In the genomic region with DNA sequence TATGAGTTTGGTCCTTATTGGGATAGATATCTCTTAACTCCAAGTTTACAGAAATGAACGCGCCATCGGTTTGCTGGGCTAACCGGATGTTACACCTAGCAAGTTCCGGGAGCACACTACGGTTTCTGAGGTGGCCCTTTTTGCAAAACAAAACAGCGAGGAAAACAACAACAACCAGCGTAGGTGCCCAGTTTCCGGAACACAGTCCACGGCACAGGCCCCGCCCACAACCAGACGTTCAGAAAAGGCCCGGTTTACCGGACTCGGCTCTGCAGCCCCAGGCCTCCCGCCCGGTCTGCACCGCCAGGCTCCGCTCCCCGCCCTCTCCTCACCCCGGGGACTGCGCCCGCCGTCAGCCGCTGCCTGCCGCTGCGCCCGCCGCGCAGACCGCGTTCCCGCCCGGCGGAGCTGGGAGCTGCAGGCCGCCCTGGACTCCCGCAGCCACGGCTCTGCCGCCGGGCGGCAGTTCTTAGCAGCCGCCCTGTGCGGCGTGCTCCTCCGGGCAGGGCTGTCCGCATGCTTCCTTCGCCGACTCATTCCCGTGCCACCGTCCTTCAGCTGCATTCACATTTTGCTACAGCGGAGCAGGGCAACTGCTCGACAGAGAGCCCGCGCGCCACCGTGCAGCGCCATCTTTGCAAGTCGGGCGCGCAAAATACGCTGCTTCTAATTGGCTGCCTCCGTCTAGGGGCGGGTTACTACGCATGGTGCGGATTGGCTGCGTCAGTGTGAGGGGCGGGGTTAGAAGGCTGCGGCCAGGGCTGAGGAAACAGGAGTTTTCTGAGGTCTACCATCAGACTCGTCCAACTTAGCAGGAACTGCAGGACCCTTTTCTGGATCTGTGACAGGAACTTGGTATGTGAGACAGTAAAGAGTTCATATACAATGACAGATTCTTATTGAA, we compare ENCODE assay signal across 8 mouse cellular contexts. TPM values are rescaled to one million over a fixed set of nuclear protein-coding genes. Genes with fewer than 3 reads are reported as not detected.
DNase-seq lines count a peak whose midpoint lies in the region; ATAC-seq and TF ChIP-seq lines count a peak whose summit lies in the region.

Gene Etaa1, minus strand, starts transcription at position 645 of the 904 bp plus-strand sequence.

- DNase-seq in Patski (ENCODE audit: low read depth, low spot score), result peak; percentile 53
- peak; percentile 96 to 97 for DNase-seq in cerebellum, postnatal 14 days
- DNase-seq in frontal cortex, postnatal 14 days (ENCODE audit: low spot score in 2 of 2), result peak; percentile 88 to 93
- peak; percentile 96 for DNase-seq in hindbrain, embryonic 14.5 days (ENCODE audit: low spot score)
- peak; percentile 92 to 95 for DNase-seq in layer of hippocampus, postnatal 36 days
- DNase-seq in lung, postnatal 36 days, result peak; percentile 97
- DNase-seq in retina, postnatal 1 day, result peak; percentile 97
- DNase-seq in urinary bladder, adult 18-20 months (ENCODE audit: low spot score in 2 of 2), result peak; percentile 88 to 91

- CTCF ChIA-PET in Patski (lab: Charles Lee), result no interaction called here

- WGBS in hindbrain, embryonic 14.5 days, result under 1% methylated on average over 69 of the region's 69 CpGs

- H3K4me1 ChIP-seq in hindbrain, embryonic 14.5 days (replicated peaks; ENCODE audit: control insufficient read depth, insufficient read depth, low read length), result peaks cover 14% of the 10 kb centered on the region

- peak; percentile 100 for ATAC-seq in Patski
- ATAC-seq in hindbrain, embryonic 14.5 days (ENCODE audit: low FRiP score), result peak; percentile 100

- peak within 1 kb of the TSS; percentile 94 for H3K4me3 ChIP-seq in hindbrain, embryonic 14.5 days (replicated peaks; ENCODE audit: low read length)

- peaks cover 18% of the 10 kb centered on the region for H3K36me3 ChIP-seq in hindbrain, embryonic 14.5 days (replicated peaks; ENCODE audit: control insufficient read depth, insufficient read depth)

- in situ Hi-C loops in Patski (cut with MboI; ENCODE audit: low pct_unique_long_range_greater_than_20kb), result no loop called here

- no peak for TF ChIP-seq CTCF in Patski (IDR thresholded peaks at IDR 0.05)

- peak within 1 kb of the TSS; percentile 84 for H3K4me2 ChIP-seq in hindbrain, embryonic 14.5 days (replicated peaks)

- H3K27ac ChIP-seq in hindbrain, embryonic 14.5 days, result peak within 1 kb of the TSS; percentile 92

- POLR2A ChIA-PET in Patski (lab: Charles Lee), result no interaction called here

- H3K27me3 ChIP-seq in Patski, result no peaks in the 10 kb centered on the region
- H3K27me3 ChIP-seq in hindbrain, embryonic 14.5 days (ENCODE audit: control insufficient read depth, insufficient read depth, low read length), result no peaks in the 10 kb centered on the region

- H3K9me3 ChIP-seq in hindbrain, embryonic 14.5 days (ENCODE audit: control insufficient read depth, low read length), result no peaks in the 10 kb centered on the region

- H3K9ac ChIP-seq in hindbrain, embryonic 14.5 days, result peak within 1 kb of the TSS; percentile 93

RNA-seq across cellular contexts. Expression of gene Etaa1, which starts in this region (rescaled TPM):
- 7.9 TPM for polyA plus RNA-seq in Patski (2021)
- polyA plus RNA-seq in hindbrain, embryonic 14.5 days (2014; fragmentation: Nextera tagmentation; extraction: Ambion mirVana), result 9.6 and 11.2 TPM in 2 replicates
- total RNA-seq in layer of hippocampus, postnatal 36 days (2021), result 1 to 10 TPM; 7.6 to 8.3 TPM

Comparison
In these comparisons a context has a peak if more than half of its experiments do, and no peak if none do; other contexts are left out.
1. Peak in every context shown above with its lines: DNase-seq, ATAC-seq, H3K4me3 ChIP-seq and H3K27ac ChIP-seq.